Mouse (Mus musculus) spleen, postnatal 14 days (tissue): ENCODE results near the gene Rsu1.
"Not testable (repeated sequence)": the region's sequence is repeated elsewhere in the genome, so short reads cannot be mapped to it uniquely, and the experiment has no call there.

Experiments
- DNase-seq, 2 experiments: peaks; one replicate each; pipeline ENCODE4 v3.0.0; 2021 to 2022; ENCODE audit warnings: low spot score in 2 of 2

The Rsu1 gene

DNA sequence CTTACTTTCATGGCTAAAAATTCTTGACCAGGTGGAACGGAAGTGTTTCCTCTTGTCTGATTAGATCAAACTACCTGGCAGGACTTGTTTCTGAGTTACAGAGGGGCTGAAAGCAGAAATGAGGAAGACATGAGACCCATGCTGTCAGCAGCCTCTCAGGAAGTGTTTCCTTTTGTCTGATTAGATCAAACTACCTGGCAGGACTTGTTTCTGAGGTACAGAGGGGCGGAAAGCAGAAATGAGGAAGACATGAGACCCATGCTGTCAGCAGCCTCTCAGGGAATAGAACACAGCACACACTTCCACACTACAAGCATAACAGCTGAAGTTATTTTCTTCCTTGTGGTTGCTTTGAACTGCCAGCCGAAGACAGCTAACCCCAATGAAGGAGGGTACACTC lies 46.7 kb downstream of the Rsu1 start:
- no peak for DNase-seq

- no peak for DNase-seq
These were observed 47.8 kb downstream of the Rsu1 start for GRCm38 (mm10) chr2:13223451-13223850.

GRCm38 (mm10) chr2:13220141-13220540 lies 51.1 kb downstream of the Rsu1 start:
- no peak for DNase-seq

- DNase-seq: no peak
These were observed 53.1 kb downstream of the Rsu1 start for GRCm38 (mm10) chr2:13218112-13218511.

- no peak for DNase-seq
These were observed 64.4 kb downstream of the Rsu1 start for GRCm38 (mm10) chr2:13206825-13207224.

DNA sequence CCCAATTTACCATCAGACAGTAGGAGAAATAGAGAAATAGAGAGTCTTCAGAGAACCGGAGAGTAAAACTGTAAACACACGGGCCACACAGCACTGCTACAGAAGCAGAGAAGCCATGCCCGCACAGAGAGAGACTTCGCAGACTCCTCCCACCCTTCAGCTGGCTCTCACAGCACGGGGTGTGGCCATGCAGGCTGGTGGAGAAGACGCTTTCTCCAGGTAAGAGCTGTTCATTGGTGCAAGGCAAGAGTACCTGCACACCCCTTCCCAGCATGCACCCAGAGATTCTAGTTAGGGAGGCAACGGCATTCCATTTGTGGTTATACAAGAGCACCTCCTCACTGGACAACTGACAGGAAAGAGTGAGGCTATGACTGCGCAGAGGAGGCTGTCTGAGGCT lies 64.8 kb downstream of the Rsu1 start:
- DNase-seq: no peak

- no peak for DNase-seq
These were observed 68.3 kb downstream of the Rsu1 start for GRCm38 (mm10) chr2:13202805-13203475.

GRCm38 (mm10) chr2:13199713-13200112 lies 71.5 kb downstream of the Rsu1 start:
- DNase-seq: no peak

GRCm38 (mm10) chr2:13199033-13199432 lies 72.2 kb downstream of the Rsu1 start:
- DNase-seq: no peak

GRCm38 (mm10) chr2:13195540-13195939 lies 75.7 kb downstream of the Rsu1 start:
- DNase-seq: no peak

GRCm38 (mm10) chr2:13192157-13192556 lies 79.1 kb downstream of the Rsu1 start:
- DNase-seq: no peak

- DNase-seq: no peak
These were observed 80.4 kb downstream of the Rsu1 start for GRCm38 (mm10) chr2:13190767-13191166.

DNA sequence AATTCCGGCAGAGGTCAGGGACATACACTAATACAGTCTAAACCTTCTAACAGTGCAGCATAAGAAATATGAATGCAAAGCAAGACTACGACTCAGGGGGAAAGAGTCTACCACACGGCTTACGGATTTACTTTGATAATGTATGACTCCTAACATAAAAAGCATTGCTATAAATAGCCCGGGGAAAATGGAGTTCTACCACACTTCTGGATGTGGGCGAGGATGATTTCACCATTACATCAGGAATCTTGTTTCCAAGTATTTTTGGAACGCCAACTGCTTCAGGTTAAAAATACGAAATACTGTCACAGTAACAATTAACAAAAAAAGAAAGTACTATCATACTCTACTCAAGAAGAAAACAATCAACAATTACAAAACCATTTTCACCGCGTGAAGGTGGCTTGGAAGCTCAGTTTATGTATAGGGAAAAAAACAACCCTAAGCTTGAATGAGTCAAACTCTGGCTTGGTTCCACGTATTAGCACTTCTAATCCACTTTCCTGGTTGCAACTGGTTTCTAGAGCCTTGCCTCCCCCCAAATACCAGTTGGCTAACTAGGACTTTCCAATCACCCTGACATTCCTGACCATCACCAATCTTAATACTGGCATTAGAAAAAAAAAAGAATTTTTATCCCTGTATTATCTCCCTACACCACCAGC lies 82.3 kb downstream of the Rsu1 start:
- DNase-seq: no peak

GRCm38 (mm10) chr2:13183124-13183523 lies 88.1 kb downstream of the Rsu1 start:
- no peak for DNase-seq

- not testable (repeated sequence) for DNase-seq
These were observed 89.3 kb downstream of the Rsu1 start for GRCm38 (mm10) chr2:13181899-13182298.

DNA sequence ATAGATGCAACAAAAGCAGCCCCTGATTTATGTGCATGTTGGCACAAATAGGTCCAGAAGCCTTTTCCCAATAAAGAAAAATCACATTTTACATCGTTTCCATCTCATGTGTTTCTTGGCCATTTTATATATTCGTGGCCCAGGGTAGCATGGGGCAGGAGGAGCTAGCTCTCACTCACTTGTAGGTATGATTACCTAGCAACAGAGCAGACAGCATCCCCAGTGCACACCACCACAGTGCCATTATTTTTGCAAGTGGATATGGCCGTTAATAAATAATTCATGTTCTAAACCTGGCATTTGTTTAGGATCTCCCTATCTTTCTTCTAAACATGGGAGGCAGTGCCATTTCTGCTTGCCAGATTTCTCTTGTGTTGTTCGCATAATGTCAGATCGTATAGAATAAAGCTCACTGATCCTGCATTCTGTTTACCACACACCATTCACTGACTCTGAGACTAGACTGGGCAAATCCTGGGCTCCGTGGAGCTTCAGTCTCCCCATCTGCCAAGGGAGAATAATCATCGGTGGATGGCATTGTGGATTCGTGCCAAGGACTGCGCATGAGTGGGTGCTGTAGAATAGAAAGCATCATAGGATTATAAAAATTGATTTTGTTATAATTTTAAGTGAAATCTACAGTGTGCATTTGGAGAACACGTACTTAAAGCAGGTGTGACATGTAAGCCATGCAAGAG lies 93.4 kb downstream of the Rsu1 start:
- DNase-seq: no peak

DNA sequence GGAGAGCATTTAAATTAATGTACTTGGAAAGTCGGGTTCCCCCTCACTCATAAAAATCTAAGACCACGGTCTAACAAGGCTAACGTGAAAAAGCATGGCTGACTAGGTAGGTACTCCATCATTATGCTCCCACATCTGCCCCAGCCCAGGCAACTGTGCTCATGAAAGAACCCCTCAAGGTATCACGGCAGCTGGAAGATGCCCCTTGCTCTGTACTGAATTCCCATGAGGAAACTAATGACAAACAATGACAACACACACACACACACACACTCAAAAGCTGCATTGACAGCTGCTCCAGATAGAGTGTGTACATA lies 95.0 kb downstream of the Rsu1 start:
- DNase-seq: no peak

- no peak for DNase-seq
These were observed 95.5 kb downstream of the Rsu1 start for GRCm38 (mm10) chr2:13175536-13176303.

DNA sequence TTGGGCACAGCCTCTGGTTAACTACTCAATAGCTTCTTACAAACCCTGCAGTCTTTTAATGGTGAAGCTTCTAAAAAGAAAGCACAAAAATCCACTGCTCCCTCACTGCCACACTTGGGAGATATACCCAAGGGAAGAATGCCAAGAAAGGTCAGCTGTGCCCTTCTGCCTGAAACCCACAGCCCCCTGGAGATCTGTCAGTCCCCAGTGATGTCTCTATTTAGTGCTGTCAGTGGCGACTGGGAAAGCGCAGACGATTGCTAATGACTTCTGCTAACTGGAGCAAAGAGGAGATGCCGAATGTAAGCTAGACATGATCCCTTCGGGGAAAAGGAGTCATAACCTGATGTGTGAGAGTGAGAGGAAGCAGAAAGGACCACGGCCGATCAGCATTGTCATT lies 96.8 kb downstream of the Rsu1 start:
- no peak for DNase-seq

DNA sequence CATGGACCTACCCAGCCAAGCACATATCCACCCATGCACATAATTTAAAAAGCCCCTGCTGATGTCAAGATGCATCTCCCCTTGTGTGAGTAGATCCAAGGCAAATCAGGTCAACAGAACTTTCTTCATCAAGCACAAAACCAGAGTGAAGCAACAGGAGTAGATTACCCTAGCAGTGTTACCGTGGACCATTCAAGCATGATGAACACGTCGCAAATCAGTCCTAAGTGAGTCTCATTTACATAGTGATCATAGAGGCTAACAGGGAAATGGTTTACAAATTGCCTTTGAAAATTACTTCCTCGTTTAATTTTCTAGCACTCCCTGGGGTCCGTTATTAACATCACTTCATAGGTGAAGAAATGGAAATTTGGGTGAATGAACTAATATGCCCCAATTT lies 100.6 kb downstream of the Rsu1 start:
- DNase-seq: no peak

DNA sequence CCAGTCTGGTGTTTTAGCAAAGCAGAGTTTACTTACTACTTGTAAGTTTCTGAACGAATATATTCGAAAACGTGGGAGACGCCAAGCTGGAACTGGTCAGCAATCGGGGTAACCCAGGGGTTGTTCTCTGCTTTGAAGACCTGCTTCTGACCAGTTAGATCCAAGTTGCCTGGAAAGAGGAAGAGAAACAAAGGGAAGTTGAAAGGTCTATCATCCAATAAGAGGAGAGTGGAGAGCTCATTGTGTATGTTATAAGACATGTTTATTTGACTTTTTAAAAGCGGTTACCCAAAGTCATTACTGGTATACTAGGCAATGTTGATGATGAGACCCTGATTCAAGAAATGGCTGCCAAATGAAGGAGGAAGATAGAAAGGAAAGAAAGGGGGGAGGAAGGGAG lies 101.3 kb downstream of the Rsu1 start:
- DNase-seq: no peak

- no peak for DNase-seq
These were observed 101.9 kb downstream of the Rsu1 start for GRCm38 (mm10) chr2:13169158-13169890.
